12 mouse cellular contexts compared by ENCODE assay signal in genomic region chr14:42543170-42543701, GRCm38 (mm10). TPM values are rescaled to one million over a fixed set of nuclear protein-coding genes. Genes with fewer than 3 reads are reported as not detected.
DNase-seq lines count a peak whose midpoint lies in the region; ATAC-seq lines count a peak whose summit lies in the region.
"Not testable (repeated sequence)": the region's sequence is repeated elsewhere in the genome, so short reads cannot be mapped to it uniquely, and the experiment has no call there.
"Had no signal": no experiment of that assay in that cellular context is flagged by ENCODE, and none has a peak within 500 bp of the region (broad histone marks: within the 10 kb centered on the region; RNA-seq: fewer than 3 reads in every experiment).

No protein-coding gene starts in this region.

- not testable (repeated sequence) for ATAC-seq in intestine, embryonic 14.5 days (replicated peaks; ENCODE audit: low FRiP score, low TSS enrichment, low read depth)
- ATAC-seq in neural tube, embryonic 12.5 days (ENCODE audit: low FRiP score, low read depth), result peak; percentile 79
- ATAC-seq in stomach, embryonic 14.5 days (ENCODE audit: insufficient number of reproducible peaks, insufficient read depth, low FRiP score, low read depth), result peak; percentile 56

- not testable (repeated sequence) for H3K4me3 ChIP-seq in intestine, embryonic 14.5 days (ENCODE audit: low read depth, low read length); neural tube, embryonic 12.5 days; stomach, embryonic 14.5 days (ENCODE audit: low read depth, low read length)

- not testable (repeated sequence) for H3K36me3 ChIP-seq in intestine, embryonic 14.5 days (ENCODE audit: control insufficient read depth, insufficient read depth, low read length); neural tube, embryonic 12.5 days; stomach, embryonic 14.5 days (ENCODE audit: control insufficient read depth, insufficient read depth, low read length)

- peak; percentile 68 for DNase-seq in R1 (ENCODE audit: low read depth, low spot score)
- peak; percentile 10 to 12 for DNase-seq in cerebellum, postnatal 25 days
- peak; percentile 28 to 41 for DNase-seq in frontal cortex, postnatal 14 days (ENCODE audit: low spot score in 2 of 2)
- peak; percentile 39 for DNase-seq in intestine, embryonic 14.5 days (ENCODE audit: low spot score)
- DNase-seq in layer of hippocampus, adult 18-20 months (ENCODE audit: low spot score in 2 of 2), result peak; percentile 32 to 65
- peak; percentile 66 to 68 for DNase-seq in left cerebral cortex, postnatal 36 days (ENCODE audit: low spot score in 2 of 2)

- H3K27ac ChIP-seq in intestine, embryonic 14.5 days (ENCODE audit: low read depth); neural tube, embryonic 12.5 days; stomach, embryonic 14.5 days (ENCODE audit: low read length): not testable (repeated sequence)

- not testable (repeated sequence) for H3K27me3 ChIP-seq in intestine, embryonic 14.5 days (replicated peaks; ENCODE audit: control insufficient read depth, insufficient read depth, low read length); neural tube, embryonic 12.5 days (replicated peaks); stomach, embryonic 14.5 days (ENCODE audit: control insufficient read depth, insufficient read depth, low read length)

- 10% methylated on average over 21 of the region's 31 CpGs for WGBS in intestine, embryonic 14.5 days
- WGBS in neural tube, embryonic 12.5 days, result 6% methylated on average over 27 of the region's 31 CpGs
- WGBS in stomach, embryonic 14.5 days, result 6% methylated on average over 23 of the region's 31 CpGs

- intact Hi-C loops in left cerebral cortex, postnatal 36 days (cut with DNase I), result not testable (repeated sequence)

- not testable (repeated sequence) for H3K4me2 ChIP-seq in intestine, embryonic 14.5 days (ENCODE audit: low read length); neural tube, embryonic 12.5 days (replicated peaks); stomach, embryonic 14.5 days (replicated peaks; ENCODE audit: low read depth, low read length)

- H3K9me3 ChIP-seq in intestine, embryonic 14.5 days (ENCODE audit: control insufficient read depth, low read length); neural tube, embryonic 12.5 days; stomach, embryonic 14.5 days (ENCODE audit: control insufficient read depth, low read depth, low read length): not testable (repeated sequence)

- not testable (repeated sequence) for H3K4me1 ChIP-seq in intestine, embryonic 14.5 days (replicated peaks; ENCODE audit: control insufficient read depth, insufficient read depth, low read length); neural tube, embryonic 12.5 days; stomach, embryonic 14.5 days (ENCODE audit: control insufficient read depth, insufficient read depth, low read length)

- H3K9ac ChIP-seq in intestine, embryonic 14.5 days (ENCODE audit: low read length); neural tube, embryonic 12.5 days; stomach, embryonic 14.5 days (replicated peaks; ENCODE audit: low read depth, low read length): not testable (repeated sequence)

RNA-seq across cellular contexts. Expression of gene Gm8024, which starts 19.2 kb away (rescaled TPM):
- not detected in 2 replicates for polyA plus RNA-seq in intestine, embryonic 14.5 days (2014; fragmentation: Nextera tagmentation; extraction: Ambion mirVana)
- total RNA-seq in layer of hippocampus, adult 18-20 months (2021), result not detected
- not detected for total RNA-seq in left cerebral cortex, postnatal 36 days (2021)
- not detected in 2 replicates for polyA plus RNA-seq in neural tube, embryonic 12.5 days (2016; fragmentation: Nextera tagmentation; extraction: Ambion mirVana)
- not detected in 2 replicates for polyA plus RNA-seq in stomach, embryonic 14.5 days (2014; fragmentation: Nextera tagmentation; extraction: Ambion mirVana)
- total RNA-seq: heart, adult 18-20 months; megakaryocyte, adult 5-6 weeks had no signal
- polyA plus RNA-seq: hindbrain, embryonic 10.5 days; liver, embryonic 13.5 days had no signal

RNA-seq across cellular contexts. Expression of gene Gm8020, which starts 41.1 kb away (rescaled TPM):
- polyA plus RNA-seq in intestine, embryonic 14.5 days (2014; fragmentation: Nextera tagmentation; extraction: Ambion mirVana), result not detected in 2 replicates
- not detected for total RNA-seq in layer of hippocampus, adult 18-20 months (2021)
- total RNA-seq in left cerebral cortex, postnatal 36 days (2021), result not detected
- not detected in 2 replicates for polyA plus RNA-seq in neural tube, embryonic 12.5 days (2016; fragmentation: Nextera tagmentation; extraction: Ambion mirVana)
- polyA plus RNA-seq in stomach, embryonic 14.5 days (2014; fragmentation: Nextera tagmentation; extraction: Ambion mirVana), result not detected in 2 replicates
- total RNA-seq: heart, adult 18-20 months; megakaryocyte, adult 5-6 weeks had no signal
- polyA plus RNA-seq: hindbrain, embryonic 10.5 days; liver, embryonic 13.5 days had no signal

RNA-seq across cellular contexts. Expression of gene Gm17124, which starts 56.4 kb away (rescaled TPM):
- not detected in 2 replicates for polyA plus RNA-seq in intestine, embryonic 14.5 days (2014; fragmentation: Nextera tagmentation; extraction: Ambion mirVana)
- total RNA-seq in layer of hippocampus, adult 18-20 months (2021), result not detected
- not detected for total RNA-seq in left cerebral cortex, postnatal 36 days (2021)
- not detected in 2 replicates for polyA plus RNA-seq in neural tube, embryonic 12.5 days (2016; fragmentation: Nextera tagmentation; extraction: Ambion mirVana)
- polyA plus RNA-seq in stomach, embryonic 14.5 days (2014; fragmentation: Nextera tagmentation; extraction: Ambion mirVana), result not detected in 2 replicates
- total RNA-seq: heart, adult 18-20 months; megakaryocyte, adult 5-6 weeks had no signal
- polyA plus RNA-seq: hindbrain, embryonic 10.5 days; liver, embryonic 13.5 days had no signal

Comparison
In these comparisons a context has a peak if more than half of its experiments do, and no peak if none do; other contexts are left out.
1. DNase-seq: peak in every context shown above with its lines; median percentile 68 in R1; 67 in left cerebral cortex, postnatal 36 days; 48 in layer of hippocampus, adult 18-20 months; 39 in intestine, embryonic 14.5 days; 34 in frontal cortex, postnatal 14 days; 11 in cerebellum, postnatal 25 days.